Mouse (Mus musculus): Measurements from ENCODE around the gene Hist1h2bb.
"Not testable (repeated sequence)": the region's sequence is repeated elsewhere in the genome, so short reads cannot be mapped to it uniquely, and the experiment has no call there.

DNA sequence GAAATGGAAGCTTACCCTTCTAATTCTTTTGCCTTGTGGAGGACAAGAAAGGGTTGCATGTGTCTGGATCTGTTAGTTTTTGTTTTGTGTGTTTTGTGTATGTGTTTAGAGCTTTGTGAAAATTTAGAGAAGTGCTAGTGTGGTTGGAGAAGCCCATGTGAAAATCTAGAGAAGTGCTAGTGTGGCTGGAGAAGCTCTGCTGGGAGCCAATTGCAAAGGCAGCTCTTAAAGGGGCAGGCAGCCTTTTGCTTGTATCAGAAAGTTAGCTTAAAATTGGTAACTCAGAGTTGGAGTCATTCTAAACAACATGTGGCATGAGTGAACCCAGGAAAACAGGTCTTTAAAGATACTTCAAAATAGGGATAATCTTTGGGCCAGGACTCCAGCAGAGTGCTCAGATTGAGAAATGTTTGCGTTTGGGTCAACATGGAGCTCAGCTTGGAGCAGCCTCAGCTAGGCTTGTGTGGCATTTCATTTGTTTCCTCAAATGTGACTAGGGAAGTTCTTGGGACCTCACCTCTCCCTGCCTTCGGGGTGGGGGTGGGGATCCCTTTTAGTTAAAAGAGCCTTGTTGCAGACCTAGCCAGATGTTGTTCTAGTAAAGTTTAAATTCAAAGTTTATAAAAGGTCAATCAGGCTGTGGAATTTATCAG lies 28.8 kb upstream of the Hist1h2bb start:
- TF ChIP-seq CTCF (IDR thresholded peaks at IDR 0.05; ENCODE audit: borderline replicate concordance, insufficient read depth, low read length); POLR2A (IDR thresholded peaks at IDR 0.05; ENCODE audit: low read depth, low read length): not testable (repeated sequence)
